In genomic region chr9:119444738-119445429, GRCm38 (mm10) we compare ENCODE assay signal across 8 mouse cellular contexts. TPM values are rescaled to one million over a fixed set of nuclear protein-coding genes. Genes with fewer than 3 reads are reported as not detected.
A peak's percentile ranks its signal among the peaks of the same experiment; 100 is the strongest.
DNase-seq lines count a peak whose midpoint lies in the region; TF ChIP-seq lines count a peak whose summit lies in the region.

Exog (plus strand) TSS chr9:119444943.

- no peaks in the 10 kb centered on the region for H3K9me3 ChIP-seq in megakaryocyte, embryonic 14.5 days

- peak within 1 kb of the TSS; percentile 84 for H3K27ac ChIP-seq in gastrocnemius, adult 2 months

- peaks cover 24% of the 10 kb centered on the region for H3K4me1 ChIP-seq in megakaryocyte, embryonic 14.5 days

- peak; percentile 84 for DNase-seq in WW6 (ENCODE audit: low read depth, low spot score)
- DNase-seq in cerebellum, postnatal 4 days (ENCODE audit: low spot score in 2 of 2) = peak; percentile 98 to 99
- DNase-seq in gastrocnemius, adult 2 months = peak; percentile 99
- peak; percentile 92 for DNase-seq in hindlimb bud, embryonic 11.5 days (ENCODE audit: extremely low spot score, low read depth, low spot score)
- DNase-seq in left cerebral cortex, adult 8-10 months (ENCODE audit: low spot score in 2 of 2) = peak; percentile 94 to 96
- peak; percentile 98 to 99 for DNase-seq in right cerebral cortex, postnatal 10 days (ENCODE audit: low spot score in 2 of 2)
- peak; percentile 99 for DNase-seq in urinary bladder, postnatal 25 days (ENCODE audit: low spot score)

- H3K36me3 ChIP-seq in megakaryocyte, embryonic 14.5 days (replicated peaks; ENCODE audit: low read length) = peaks cover 36% of the 10 kb centered on the region

- H3K27me3 ChIP-seq in megakaryocyte, embryonic 14.5 days (replicated peaks) = no peaks in the 10 kb centered on the region

- peak; percentile 74 for TF ChIP-seq CTCF in gastrocnemius, adult 2 months (IDR thresholded peaks at IDR 0.05)

- intact Hi-C loops in gastrocnemius, adult 2 months (cut with DNase I) = no loop called here

- peak within 1 kb of the TSS; percentile 91 for H3K4me3 ChIP-seq in gastrocnemius, adult 2 months
- peak within 1 kb of the TSS; percentile 98 for H3K4me3 ChIP-seq in megakaryocyte, embryonic 14.5 days (replicated peaks)

RNA-seq across cellular contexts. Expression of gene Exog, which starts in this region (rescaled TPM):
- 1 to 10 TPM; 1.6 to 2.3 TPM for total RNA-seq in gastrocnemius, adult 2 months (2021)
- total RNA-seq in left cerebral cortex, adult 8-10 months (2022) = 10 to 100 TPM; 17.9 to 21.2 (median 19.4) TPM
- 0.72 TPM in 1 of 2 replicates, not detected in the other for polyA plus RNA-seq in megakaryocyte, embryonic 14.5 days (2012; ENCODE audit: insufficient read depth, low replicate concordance)

Comparison
In these comparisons a context has a peak if more than half of its experiments do, and no peak if none do; other contexts are left out.
1. Peak in every context shown above with its lines: DNase-seq, H3K4me3 ChIP-seq and H3K27ac ChIP-seq.
2. RNA of gene Exog (total RNA-seq): 17.9 to 21.2 TPM in left cerebral cortex, adult 8-10 months; 1.6 to 2.3 TPM in gastrocnemius, adult 2 months; every median in the first group is over 4 times any median in the second.